Mouse (Mus musculus) bone marrow macrophage, adult 2 months (primary cell): ENCODE results near the gene Cd33.

Source experiments
- CTCF ChIP-seq: IDR thresholded peaks from 2 replicates; pipeline ENCODE4 v1.5.1; 2012; ENCODE audit warnings: low read depth, mild to moderate bottlenecking, low read length, moderate library complexity
- POLR2A ChIP-seq: IDR thresholded peaks from 2 replicates; pipeline ENCODE4 v1.6.1; 2012; ENCODE audit warnings: mild to moderate bottlenecking, low read depth, low read length, borderline replicate concordance

DNA sequence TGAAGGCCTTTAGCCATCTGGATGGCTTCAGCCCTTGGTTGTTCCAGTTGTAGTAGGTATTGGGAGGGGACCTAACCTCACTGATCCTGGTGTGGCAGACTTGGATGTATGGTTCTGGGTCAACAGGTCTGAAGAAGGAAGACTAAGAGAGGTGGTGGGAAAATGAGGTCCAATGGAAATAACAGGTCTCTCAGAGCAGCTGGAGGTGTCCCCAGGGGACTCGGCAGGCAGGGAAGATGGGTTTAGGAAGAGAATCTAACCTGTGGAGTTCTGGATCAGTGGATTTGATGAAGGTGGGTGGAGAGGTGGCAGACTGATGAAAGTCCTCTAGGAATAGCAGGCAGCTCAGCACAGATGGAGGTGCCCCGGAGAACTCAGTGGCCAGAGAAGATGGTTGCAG, 21.5 kb downstream of the Cd33 start:
- TF ChIP-seq CTCF (no peak), POLR2A (no peak)
